Mouse (Mus musculus) neural tube, embryonic 12.5 days (tissue): ENCODE data around the gene Gdf7. TPM values are rescaled to one million over a fixed set of nuclear protein-coding genes. Genes with fewer than 3 reads are reported as not detected.

ENCODE experiments used
- ATAC-seq: fragments of 200-750 bp; cut with Nextera tagmentation; 2 replicates; pipeline ENCODE4 v1.8.0; 2017; ENCODE audit warnings: low read depth, mild to moderate bottlenecking, moderate TSS enrichment, moderate library complexity; ENCODE audit not compliant: low FRiP score
- H3K27ac ChIP-seq: fragments of 300-500 bp; sonication (generic); 2 replicates; pipeline ENCODE4 v1.5.1; 2016
- H3K27me3 ChIP-seq: fragments of 300-500 bp; sonication (generic); replicated peaks from 2 replicates; pipeline ENCODE4 v1.6.1; 2016; ENCODE audit warnings: mild to moderate bottlenecking
- H3K36me3 ChIP-seq: fragments of 300-500 bp; sonication (generic); 2 replicates; pipeline ENCODE4 v1.6.1; 2016; ENCODE audit warnings: mild to moderate bottlenecking
- H3K4me1 ChIP-seq: fragments of 300-500 bp; sonication (generic); 2 replicates; pipeline ENCODE4 v1.6.1; 2016
- H3K4me2 ChIP-seq: fragments of 300-500 bp; sonication (generic); replicated peaks from 2 replicates; pipeline ENCODE4 v1.6.1; 2016; ENCODE audit warnings: mild to moderate bottlenecking
- H3K4me3 ChIP-seq: fragments of 300-500 bp; sonication (generic); 2 replicates; pipeline ENCODE4 v1.5.1; 2016
- H3K9ac ChIP-seq: fragments of 300-500 bp; sonication (generic); 2 replicates; pipeline ENCODE4 v1.6.1; 2016; ENCODE audit warnings: mild to moderate bottlenecking
- H3K9me3 ChIP-seq: fragments of 300-500 bp; sonication (generic); 2 replicates; pipeline ENCODE4 v1.6.1; 2016; ENCODE audit warnings: mild to moderate bottlenecking
- WGBS: fragments of 180-500 bp; shearing (Covaris S2); methylation state at CpG from one replicate; pipeline ENCODE4 v1.1.7; 2016; 5-methylcytosine and 5-hydroxymethylcytosine counted together
- polyA plus RNA-seq: library from polyadenylated mRNA; unstranded; fragments of >200 nt; fragmentation: Nextera tagmentation; extraction: Ambion mirVana; gene quantifications from 2 replicates; pipeline ENCODE4 v1.2.1, GENCODE M21; 2016

Gene Gdf7
- polyA plus RNA-seq, 1 experiment from 2014 or later: 0.39 TPM

DNA sequence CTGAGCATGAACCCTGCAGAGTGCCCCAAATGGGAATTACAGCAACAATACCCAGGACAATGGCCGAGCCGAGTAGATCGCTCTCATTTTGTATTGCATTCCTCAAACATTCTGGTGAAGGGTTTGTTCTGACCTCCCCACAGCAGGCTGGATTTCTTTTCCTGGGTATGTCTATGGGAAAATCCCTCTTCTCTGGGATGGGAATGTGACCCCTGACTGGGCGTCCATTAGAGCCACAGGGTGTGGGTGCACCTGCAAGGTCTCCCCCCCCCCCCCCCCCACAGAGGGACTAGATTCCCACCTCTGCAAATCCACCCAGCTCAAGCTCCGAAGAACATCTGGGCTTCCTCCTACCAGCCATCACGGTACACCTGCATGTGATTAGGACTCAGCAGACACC, 12.7 kb downstream of the Gdf7 start:
- Histone ChIP-seq H3K27ac (no peak overlapping the region), H3K9ac (no peak overlapping the region), H3K9me3 (no peaks in the 10 kb centered on the region), H3K4me1 (no peaks in the 10 kb centered on the region; the same call in 1 of the 2 replicates), H3K4me2 (no peak overlapping the region), H3K27me3 (no peaks in the 10 kb centered on the region), H3K4me3 (no peak overlapping the region), H3K36me3 (no peaks in the 10 kb centered on the region; the same call in 1 of the 2 replicates)
- WGBS: 86% methylated on average over 6 of the region's 6 CpGs
- ATAC-seq: no peak

DNA sequence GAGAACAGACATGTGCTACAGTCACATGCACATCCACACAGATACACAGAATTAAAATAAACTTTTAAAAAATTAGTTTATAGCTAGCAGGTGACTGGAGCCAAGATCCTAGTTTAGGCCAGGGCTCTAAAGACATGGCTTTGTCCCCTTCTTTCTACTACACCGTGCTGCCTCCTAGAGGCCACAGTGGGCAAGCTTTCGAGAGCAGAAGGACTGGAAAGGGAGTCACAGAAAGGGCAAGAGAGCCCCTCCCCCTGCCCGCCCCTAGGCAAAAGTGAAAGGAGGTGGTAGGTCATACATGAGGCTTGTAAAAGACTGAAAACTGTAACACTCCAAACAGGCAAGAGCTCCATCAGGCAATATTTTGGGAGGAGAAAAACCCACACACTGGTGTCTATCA, 13.8 kb downstream of the Gdf7 start:
- ATAC-seq: no peak
- WGBS: 61% methylated on average over 3 of the region's 3 CpGs
- Histone ChIP-seq H3K9me3 (no peaks in the 10 kb centered on the region), H3K27me3 (no peaks in the 10 kb centered on the region), H3K4me1 (no peaks in the 10 kb centered on the region; the same call in 1 of the 2 replicates), H3K9ac (no peak overlapping the region), H3K4me3 (no peak overlapping the region), H3K27ac (no peak overlapping the region), H3K36me3 (no peaks in the 10 kb centered on the region; the same call in 1 of the 2 replicates), H3K4me2 (no peak overlapping the region)

DNA sequence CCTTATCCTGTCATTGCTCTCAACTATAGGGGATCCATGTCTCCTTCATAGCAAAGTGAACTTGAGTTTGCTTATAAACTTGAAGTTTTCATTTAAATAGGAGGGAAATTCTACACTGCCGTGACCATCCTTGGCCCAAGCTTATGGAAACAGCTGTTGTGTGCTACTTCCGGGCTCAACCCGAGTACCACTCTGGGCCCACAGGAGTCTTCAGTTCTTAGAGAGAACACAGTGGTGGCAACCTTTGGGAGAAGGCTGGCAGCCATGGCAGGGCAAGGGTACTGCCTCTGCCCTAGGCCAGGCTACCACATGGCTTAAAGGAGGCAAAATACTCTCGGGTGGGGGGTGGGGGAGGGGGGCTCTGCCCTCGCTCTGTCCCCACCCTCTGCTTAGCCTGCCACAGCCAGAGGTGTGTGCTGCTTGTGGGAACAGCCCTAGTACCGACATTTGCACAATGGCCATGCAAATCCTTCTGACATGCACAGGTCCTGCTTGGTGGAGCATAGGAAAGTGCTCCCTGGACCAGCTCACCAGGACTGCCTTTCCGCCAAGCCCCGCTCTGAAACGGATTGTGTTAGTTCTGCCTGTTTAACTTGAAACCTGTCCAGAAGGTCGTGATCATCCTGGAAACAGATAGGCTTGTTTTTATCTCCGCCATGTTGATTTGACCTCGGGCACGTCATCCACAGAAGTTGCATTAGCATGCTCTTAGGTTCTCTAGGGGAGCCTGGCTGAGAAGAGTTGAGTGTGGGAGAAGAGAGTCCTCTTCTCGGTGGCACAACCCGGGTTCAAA, 20.3 kb downstream of the Gdf7 start:
- Histone ChIP-seq H3K27me3 (no peaks in the 10 kb centered on the region), H3K4me3 (no peak overlapping the region), H3K36me3 (peaks cover 7% of the 10 kb centered on the region), H3K4me2 (no peak overlapping the region), H3K27ac (no peak overlapping the region), H3K9ac (no peak overlapping the region), H3K4me1 (no peaks in the 10 kb centered on the region), H3K9me3 (no peaks in the 10 kb centered on the region)
- no peak for ATAC-seq
- 86% methylated on average over 15 of the region's 15 CpGs for WGBS

DNA sequence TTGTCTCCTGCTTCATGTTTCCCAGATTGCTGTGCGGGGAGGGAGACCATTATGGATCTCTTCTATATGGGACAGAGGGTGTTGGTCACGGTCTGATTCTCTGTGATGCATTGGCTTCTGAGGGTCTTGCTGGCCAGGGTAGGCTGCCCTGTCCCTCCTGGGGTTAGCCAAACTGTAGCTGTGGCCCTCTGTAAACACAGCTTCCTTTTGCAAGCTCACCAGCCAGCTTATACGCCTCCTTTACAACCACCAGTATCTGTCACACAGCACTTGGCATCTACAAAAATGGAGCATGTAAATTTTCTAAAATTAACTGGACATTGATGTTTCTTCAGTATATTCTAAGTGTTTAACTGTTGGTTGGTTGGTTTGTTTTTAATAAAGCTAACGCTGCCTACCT, 26.3 kb downstream of the Gdf7 start:
- no peaks in the 10 kb centered on the region for H3K4me1 ChIP-seq
- H3K4me2 ChIP-seq: no peak overlapping the region
- H3K9me3 ChIP-seq: no peaks in the 10 kb centered on the region
- 80% methylated on average over 4 of the region's 4 CpGs for WGBS
- no peak for ATAC-seq
- H3K36me3 ChIP-seq: no peaks in the 10 kb centered on the region
- H3K9ac ChIP-seq: no peak overlapping the region
- H3K27ac ChIP-seq: no peak overlapping the region
- no peaks in the 10 kb centered on the region for H3K27me3 ChIP-seq
- H3K4me3 ChIP-seq: no peak overlapping the region

DNA sequence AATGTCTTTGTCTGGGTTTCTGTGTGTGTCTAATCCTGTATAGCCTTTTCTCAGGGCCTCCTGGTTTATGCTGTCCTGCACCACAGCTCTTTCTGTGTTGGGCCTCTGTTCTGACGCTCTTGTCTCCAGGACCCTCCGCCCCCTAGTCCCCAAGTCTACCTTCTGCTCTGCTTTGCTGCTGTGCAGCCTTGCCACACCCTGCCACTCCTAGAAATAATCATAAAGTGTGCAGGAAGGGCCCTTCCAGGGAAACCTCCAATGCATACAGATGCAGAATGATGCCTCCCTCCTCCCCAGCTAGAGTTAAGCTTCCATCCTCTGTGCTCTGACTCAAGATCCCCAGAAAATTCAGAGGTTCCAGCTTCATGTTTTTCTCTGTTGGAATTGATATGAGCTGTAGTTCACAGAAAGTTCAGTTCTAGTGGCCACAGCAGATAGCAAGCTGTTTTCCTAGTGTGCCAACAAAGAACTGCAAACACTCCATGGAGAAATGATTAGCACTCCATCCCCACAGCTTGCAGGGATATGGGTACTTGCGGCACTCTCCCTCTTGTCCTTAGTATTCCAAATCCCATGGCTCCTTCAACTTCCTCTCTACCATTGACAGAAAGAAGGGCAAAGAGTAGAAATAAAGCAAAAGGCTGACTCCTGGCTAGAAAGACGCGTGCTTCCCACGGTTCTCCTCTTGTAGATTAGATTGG, 28.1 kb downstream of the Gdf7 start:
- Histone ChIP-seq H3K4me1 (no peaks in the 10 kb centered on the region), H3K36me3 (no peaks in the 10 kb centered on the region), H3K4me3 (no peak overlapping the region), H3K4me2 (no peak overlapping the region), H3K27me3 (no peaks in the 10 kb centered on the region), H3K9me3 (no peaks in the 10 kb centered on the region), H3K9ac (no peak overlapping the region), H3K27ac (no peak overlapping the region)
- 95% methylated on average over 6 of the region's 6 CpGs for WGBS
- no peak for ATAC-seq

DNA sequence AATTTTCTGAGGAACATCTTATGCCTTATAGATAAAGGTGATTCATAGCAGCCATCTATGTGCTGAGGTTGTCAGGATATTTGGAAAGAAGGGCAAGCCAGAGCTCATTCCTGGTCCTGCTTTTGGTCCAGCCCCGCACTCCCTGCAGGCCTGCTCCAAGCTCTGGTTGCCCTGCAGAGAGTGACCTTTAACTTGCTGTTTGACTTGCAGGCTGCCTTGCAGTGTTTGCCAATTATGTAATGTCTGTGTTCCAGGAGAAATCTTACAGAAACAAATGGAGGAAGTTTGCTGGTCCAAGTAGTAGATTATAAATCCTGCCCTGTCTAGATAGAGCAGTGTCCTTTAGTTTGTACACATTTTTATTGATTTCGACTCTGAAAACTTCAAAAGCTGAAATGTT, 30.3 kb downstream of the Gdf7 start:
- 91% methylated on average over 2 of the region's 2 CpGs for WGBS
- no peak for ATAC-seq
- Histone ChIP-seq H3K9ac (no peak overlapping the region), H3K4me3 (no peak overlapping the region), H3K4me1 (no peaks in the 10 kb centered on the region), H3K36me3 (no peaks in the 10 kb centered on the region), H3K9me3 (no peaks in the 10 kb centered on the region), H3K4me2 (no peak overlapping the region), H3K27me3 (no peaks in the 10 kb centered on the region), H3K27ac (no peak overlapping the region)

DNA sequence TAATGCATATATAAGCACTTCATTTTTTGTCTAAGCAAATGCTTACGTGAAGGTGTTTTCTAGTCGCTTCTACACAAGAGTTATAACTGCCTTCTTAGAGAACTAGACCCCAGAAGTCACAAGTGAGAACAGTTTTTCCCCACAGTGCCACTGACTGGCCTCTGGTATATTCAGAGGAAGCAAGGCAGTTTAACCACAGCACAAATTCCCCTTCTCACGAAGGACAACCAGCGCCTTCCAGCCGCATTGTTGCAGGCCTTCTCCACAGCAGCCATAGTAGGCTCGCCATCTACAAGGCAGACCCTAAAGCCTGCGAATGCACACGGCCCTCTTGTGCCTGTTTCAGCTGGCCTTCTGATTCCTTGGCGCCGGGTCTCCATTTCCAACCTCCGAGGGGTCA, 32.1 kb downstream of the Gdf7 start:
- WGBS: 96% methylated on average over 11 of the region's 11 CpGs
- Histone ChIP-seq H3K9ac (no peak overlapping the region), H3K27ac (no peak overlapping the region), H3K27me3 (no peaks in the 10 kb centered on the region), H3K4me1 (no peaks in the 10 kb centered on the region), H3K4me2 (no peak overlapping the region), H3K9me3 (no peaks in the 10 kb centered on the region), H3K4me3 (no peak overlapping the region), H3K36me3 (no peaks in the 10 kb centered on the region)
- ATAC-seq: no peak

DNA sequence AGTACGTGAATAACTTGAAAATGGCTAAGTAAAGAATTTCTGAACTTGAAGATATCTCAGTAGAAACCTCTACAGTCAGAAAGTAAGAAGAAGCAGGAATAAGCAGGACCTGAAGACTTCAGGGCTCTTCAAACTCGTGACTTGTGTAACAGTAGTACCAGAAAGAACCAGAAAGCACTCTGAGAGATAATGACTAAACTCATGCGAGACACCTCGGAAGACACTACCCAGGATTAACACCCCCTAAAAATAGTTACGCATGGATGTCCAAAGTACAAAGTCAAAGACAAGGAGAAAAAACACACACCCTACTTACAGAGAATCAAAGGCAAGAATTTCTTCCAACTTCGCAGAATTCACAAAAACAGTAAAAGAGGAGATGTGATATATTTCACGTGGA, 35.4 kb downstream of the Gdf7 start:
- Histone ChIP-seq H3K36me3 (no peaks in the 10 kb centered on the region), H3K27ac (no peak overlapping the region), H3K4me3 (no peak overlapping the region), H3K27me3 (no peaks in the 10 kb centered on the region), H3K9me3 (no peaks in the 10 kb centered on the region), H3K4me1 (no peaks in the 10 kb centered on the region), H3K4me2 (no peak overlapping the region), H3K9ac (no peak overlapping the region)
- ATAC-seq: no peak
- WGBS: 95% methylated on average over 7 of the region's 7 CpGs

DNA sequence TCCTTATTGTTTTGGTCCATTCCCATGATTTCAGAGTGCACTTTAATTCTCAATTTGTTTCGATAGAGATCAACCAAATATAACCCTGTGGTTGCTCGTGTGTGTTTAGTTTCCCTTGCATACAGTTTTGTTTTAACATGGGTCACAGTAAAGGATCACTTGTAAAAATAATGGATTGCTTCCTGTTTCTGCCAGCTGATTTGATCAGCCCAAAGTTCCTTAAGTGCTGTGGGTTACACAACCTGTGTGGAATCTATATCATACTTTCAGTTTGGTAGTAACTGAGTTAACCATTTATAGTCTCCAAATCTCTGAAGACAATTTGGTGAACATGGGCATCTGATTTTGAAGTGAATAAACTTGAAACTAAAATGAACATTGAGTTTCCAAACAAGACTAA, 41.5 kb downstream of the Gdf7 start:
- H3K4me2 ChIP-seq: no peak overlapping the region
- H3K4me3 ChIP-seq: no peak overlapping the region
- H3K36me3 ChIP-seq: no peaks in the 10 kb centered on the region
- no peaks in the 10 kb centered on the region for H3K4me1 ChIP-seq
- 74% methylated on average over 2 of the region's 2 CpGs for WGBS
- no peaks in the 10 kb centered on the region for H3K9me3 ChIP-seq
- H3K27me3 ChIP-seq: no peaks in the 10 kb centered on the region
- no peak overlapping the region for H3K27ac ChIP-seq
- H3K9ac ChIP-seq: no peak overlapping the region
- no peak for ATAC-seq

Other genes with a start within 250 kb of the Gdf7 start
- gene Ldah, start 93.8 kb downstream of the Gdf7 start, polyA plus RNA-seq: 68.8 and 72.0 TPM in 2 replicates
- gene Hs1bp3, start 11.5 kb upstream of the Gdf7 start, polyA plus RNA-seq: 10.9 and 11.6 TPM in 2 replicates
- 92.0 and 92.6 TPM in 2 replicates for gene Rhob, start 198.1 kb upstream of the Gdf7 start, polyA plus RNA-seq